Mouse (Mus musculus): ENCODE measurements around the gene Supt5. TPM values are rescaled to one million over a fixed set of nuclear protein-coding genes. Genes with fewer than 3 reads are reported as not detected.

Supt5 gene
- polyA plus RNA-seq, 1 experiment from 2014 or later: 77.1 TPM

DNA sequence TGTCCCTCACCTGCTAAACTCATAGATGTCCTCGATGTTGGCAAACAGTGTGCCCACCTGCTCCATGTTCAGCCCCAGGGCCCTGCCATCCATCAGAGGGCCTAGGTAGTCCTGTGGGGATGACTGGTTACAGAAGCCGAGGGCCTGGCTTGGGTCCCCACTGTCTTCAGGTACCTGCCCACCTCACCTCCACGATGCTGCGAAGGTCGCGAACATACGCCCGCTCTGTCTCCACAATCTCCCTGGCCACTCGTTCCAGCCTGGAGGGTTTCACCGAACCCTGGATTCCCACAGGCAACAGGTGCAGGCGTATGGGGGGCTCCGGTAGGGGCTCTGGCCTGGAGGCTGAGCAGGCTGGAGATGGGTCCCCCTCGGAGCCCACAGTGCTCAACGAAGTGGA, 31.5 kb upstream of the Supt5 start:
- H3K27me3 ChIP-seq (ENCODE audit: control insufficient read depth, insufficient read depth, low read length): no peaks in the 10 kb centered on the region
- 90% methylated on average over 14 of the region's 14 CpGs for WGBS
- H3K36me3 ChIP-seq (ENCODE audit: control insufficient read depth, insufficient read depth, low read length): peaks cover 7% of the 10 kb centered on the region
- H3K4me2 ChIP-seq (ENCODE audit: low read depth, low read length): peak overlapping the region; percentile 97
- no peak overlapping the region for H3K27ac ChIP-seq (ENCODE audit: low read depth, low read length)
- H3K9me3 ChIP-seq (ENCODE audit: control insufficient read depth, low read length): no peaks in the 10 kb centered on the region
- H3K9ac ChIP-seq (replicated peaks; ENCODE audit: low read depth, low read length): no peak overlapping the region; the same call in 1 of the 2 replicates
- peaks cover 9% of the 10 kb centered on the region; the same call in 1 of the 2 replicates for H3K4me1 ChIP-seq (ENCODE audit: control insufficient read depth, insufficient read depth, low read length)
- ATAC-seq (ENCODE audit: low read depth): no peak
- H3K4me3 ChIP-seq (ENCODE audit: low read depth, low read length): no peak overlapping the region; the same call in 1 of the 2 replicates

DNA sequence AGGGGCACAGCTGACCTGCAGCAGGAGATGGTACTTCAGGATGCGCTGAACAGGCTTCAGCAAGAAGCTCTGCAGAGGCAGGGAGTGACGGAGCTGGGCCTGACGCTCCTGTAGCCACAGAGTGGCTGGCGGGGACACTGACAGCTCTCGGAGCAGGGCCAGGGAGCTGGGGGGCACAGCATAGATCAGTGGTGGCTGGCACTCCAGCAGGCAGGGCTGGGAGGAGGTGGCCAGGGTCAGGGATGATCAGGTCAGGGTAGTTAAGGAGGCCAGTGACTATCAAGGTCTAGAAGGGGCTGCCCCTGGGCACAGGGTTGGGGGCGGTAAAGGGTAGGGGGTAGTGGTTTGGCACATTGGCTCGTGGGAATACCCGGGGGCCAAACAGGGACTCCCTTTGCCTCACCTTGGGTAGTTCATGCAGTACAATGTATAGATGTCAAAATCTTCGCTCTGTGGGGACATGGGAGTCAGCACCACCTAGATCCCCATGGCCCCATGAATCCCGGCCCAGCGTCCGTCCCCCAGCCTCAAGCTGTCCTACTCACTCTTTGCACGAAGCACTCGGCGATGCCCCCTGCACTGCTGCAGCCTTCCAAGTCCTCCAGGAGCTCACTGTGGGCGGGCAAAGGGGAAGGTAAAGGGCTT, 29.9 kb upstream of the Supt5 start:
- H3K36me3 ChIP-seq (ENCODE audit: control insufficient read depth, insufficient read depth, low read length): peaks cover 10% of the 10 kb centered on the region
- no peak overlapping the region for H3K4me3 ChIP-seq (ENCODE audit: low read depth, low read length)
- H3K9me3 ChIP-seq (ENCODE audit: control insufficient read depth, low read length): no peaks in the 10 kb centered on the region
- 91% methylated on average over 16 of the region's 16 CpGs for WGBS
- peaks cover 9% of the 10 kb centered on the region; the same call in 1 of the 2 replicates for H3K4me1 ChIP-seq (ENCODE audit: control insufficient read depth, insufficient read depth, low read length)
- H3K27ac ChIP-seq (ENCODE audit: low read depth, low read length): no peak overlapping the region
- H3K4me2 ChIP-seq (ENCODE audit: low read depth, low read length): no peak overlapping the region
- H3K9ac ChIP-seq (replicated peaks; ENCODE audit: low read depth, low read length): no peak overlapping the region
- no peaks in the 10 kb centered on the region for H3K27me3 ChIP-seq (ENCODE audit: control insufficient read depth, insufficient read depth, low read length)
- no peak for ATAC-seq (ENCODE audit: low read depth)

DNA sequence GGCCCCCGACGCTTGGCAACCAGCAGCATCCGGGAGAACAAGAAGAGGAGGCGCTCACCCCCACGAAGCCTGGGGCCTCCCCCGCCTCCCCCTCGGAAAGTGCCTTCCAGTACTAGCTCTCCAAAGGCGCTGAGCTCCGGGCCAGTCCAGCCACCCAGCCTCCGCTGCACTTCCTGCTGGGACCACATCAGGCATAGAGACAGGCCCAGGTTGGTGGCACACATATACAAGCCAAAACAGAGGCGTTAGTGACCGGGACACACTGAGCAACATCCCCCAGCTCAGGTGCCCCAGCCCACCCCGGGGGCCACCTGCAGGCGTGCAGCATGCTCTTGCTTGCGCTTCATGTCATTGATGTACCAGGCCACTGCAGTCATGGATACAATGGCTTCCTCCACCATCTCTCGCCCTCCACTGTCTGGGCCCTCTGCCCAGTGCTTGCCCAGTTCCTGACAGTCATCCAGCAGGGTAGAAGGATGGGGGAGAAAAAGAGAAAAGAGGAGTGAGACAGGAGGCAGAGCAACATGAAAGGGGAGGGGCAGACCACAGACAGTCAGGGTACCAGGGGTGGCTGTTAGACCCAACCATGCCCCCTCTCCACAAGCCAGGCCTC, 29.2 kb upstream of the Supt5 start:
- H3K9ac ChIP-seq (replicated peaks; ENCODE audit: low read depth, low read length): no peak overlapping the region
- no peaks in the 10 kb centered on the region for H3K27me3 ChIP-seq (ENCODE audit: control insufficient read depth, insufficient read depth, low read length)
- peaks cover 9% of the 10 kb centered on the region; the same call in 1 of the 2 replicates for H3K4me1 ChIP-seq (ENCODE audit: control insufficient read depth, insufficient read depth, low read length)
- no peak overlapping the region for H3K4me2 ChIP-seq (ENCODE audit: low read depth, low read length)
- 91% methylated on average over 16 of the region's 16 CpGs for WGBS
- no peak for ATAC-seq (ENCODE audit: low read depth)
- peaks cover 10% of the 10 kb centered on the region for H3K36me3 ChIP-seq (ENCODE audit: control insufficient read depth, insufficient read depth, low read length)
- H3K4me3 ChIP-seq (ENCODE audit: low read depth, low read length): no peak overlapping the region
- no peaks in the 10 kb centered on the region for H3K9me3 ChIP-seq (ENCODE audit: control insufficient read depth, low read length)
- no peak overlapping the region for H3K27ac ChIP-seq (ENCODE audit: low read depth, low read length)

DNA sequence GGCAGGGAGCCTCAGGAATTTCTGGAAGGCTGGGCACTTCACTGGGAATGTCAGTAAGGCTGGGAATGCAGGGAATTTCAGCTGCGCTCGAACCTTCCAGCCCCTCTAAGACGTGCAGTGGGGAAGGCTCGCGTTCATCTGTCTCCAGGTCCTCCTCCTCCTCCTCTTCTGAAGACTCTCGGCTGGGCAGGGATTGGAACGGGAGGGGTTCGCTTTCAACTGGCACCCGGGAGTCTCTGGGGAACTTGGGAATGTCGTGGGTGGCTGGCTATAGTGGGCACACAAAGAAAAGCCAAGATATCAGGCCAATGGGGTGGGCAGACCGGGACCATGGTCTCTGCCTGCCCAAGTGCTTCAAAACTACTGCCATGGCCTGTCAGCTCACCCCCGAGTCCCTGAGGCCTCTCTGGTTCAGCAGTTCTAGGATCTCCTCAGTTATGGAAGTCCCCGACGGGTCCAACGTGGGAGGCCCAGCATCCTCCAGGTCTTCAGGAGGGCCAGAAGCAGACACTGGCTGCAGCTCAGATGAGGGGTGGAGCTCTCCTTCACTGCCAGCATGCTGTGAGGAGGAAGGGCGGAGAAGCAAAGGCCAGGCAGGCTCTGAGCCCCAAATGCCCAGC, 24.0 kb upstream of the Supt5 start:
- no peaks in the 10 kb centered on the region for H3K27me3 ChIP-seq (ENCODE audit: control insufficient read depth, insufficient read depth, low read length)
- 91% methylated on average over 16 of the region's 16 CpGs for WGBS
- ATAC-seq (ENCODE audit: low read depth): no peak
- H3K4me3 ChIP-seq (ENCODE audit: low read depth, low read length): no peak overlapping the region
- H3K4me1 ChIP-seq (ENCODE audit: control insufficient read depth, insufficient read depth, low read length): no peaks in the 10 kb centered on the region
- H3K9me3 ChIP-seq (ENCODE audit: control insufficient read depth, low read length): no peaks in the 10 kb centered on the region
- peaks cover 19% of the 10 kb centered on the region for H3K36me3 ChIP-seq (ENCODE audit: control insufficient read depth, insufficient read depth, low read length)
- H3K9ac ChIP-seq (replicated peaks; ENCODE audit: low read depth, low read length): no peak overlapping the region
- H3K27ac ChIP-seq (ENCODE audit: low read depth, low read length): no peak overlapping the region
- H3K4me2 ChIP-seq (ENCODE audit: low read depth, low read length): no peak overlapping the region

DNA sequence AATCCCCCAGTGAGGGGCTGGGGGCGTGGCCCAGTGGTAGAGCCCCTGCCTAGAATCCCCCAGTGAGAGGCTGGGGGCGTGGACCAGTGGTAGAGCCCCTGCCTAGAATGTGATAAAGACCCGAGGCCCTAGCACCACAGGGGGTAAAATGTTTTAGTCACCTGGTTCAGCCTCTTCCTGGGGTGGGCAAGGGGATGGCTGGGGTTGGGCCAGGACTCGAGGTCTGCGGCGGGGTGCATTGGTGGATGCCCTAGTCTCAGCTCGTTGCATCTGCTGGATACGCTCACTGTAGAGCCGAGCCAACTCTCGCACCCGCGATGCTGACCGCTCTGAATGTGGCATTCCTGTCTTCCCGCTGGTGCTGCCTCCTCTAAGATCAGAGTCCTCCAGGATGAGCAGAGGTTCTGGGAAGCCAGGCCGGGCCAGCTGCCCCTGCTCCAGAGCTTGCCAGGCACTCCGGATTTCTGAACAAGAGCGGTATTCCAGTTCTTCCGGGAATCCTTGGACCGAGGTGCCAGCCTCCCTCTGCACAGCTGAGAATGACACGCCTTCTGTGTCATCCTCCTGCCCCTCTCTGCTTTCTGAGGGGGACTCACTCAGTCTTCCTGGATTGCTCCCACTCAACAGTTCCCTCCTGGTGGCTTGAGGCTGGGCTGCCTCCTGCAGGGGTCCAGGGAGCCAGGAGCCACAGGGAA, 23.2 kb upstream of the Supt5 start:
- H3K4me3 ChIP-seq (ENCODE audit: low read depth, low read length): no peak overlapping the region
- peaks cover 16% of the 10 kb centered on the region for H3K36me3 ChIP-seq (ENCODE audit: control insufficient read depth, insufficient read depth, low read length)
- no peaks in the 10 kb centered on the region for H3K4me1 ChIP-seq (ENCODE audit: control insufficient read depth, insufficient read depth, low read length)
- no peak overlapping the region for H3K4me2 ChIP-seq (ENCODE audit: low read depth, low read length)
- no peak overlapping the region for H3K9ac ChIP-seq (replicated peaks; ENCODE audit: low read depth, low read length)
- no peaks in the 10 kb centered on the region for H3K27me3 ChIP-seq (ENCODE audit: control insufficient read depth, insufficient read depth, low read length)
- H3K27ac ChIP-seq (ENCODE audit: low read depth, low read length): no peak overlapping the region
- WGBS: 96% methylated on average over 20 of the region's 20 CpGs
- no peaks in the 10 kb centered on the region for H3K9me3 ChIP-seq (ENCODE audit: control insufficient read depth, low read length)
- no peak for ATAC-seq (ENCODE audit: low read depth)

DNA sequence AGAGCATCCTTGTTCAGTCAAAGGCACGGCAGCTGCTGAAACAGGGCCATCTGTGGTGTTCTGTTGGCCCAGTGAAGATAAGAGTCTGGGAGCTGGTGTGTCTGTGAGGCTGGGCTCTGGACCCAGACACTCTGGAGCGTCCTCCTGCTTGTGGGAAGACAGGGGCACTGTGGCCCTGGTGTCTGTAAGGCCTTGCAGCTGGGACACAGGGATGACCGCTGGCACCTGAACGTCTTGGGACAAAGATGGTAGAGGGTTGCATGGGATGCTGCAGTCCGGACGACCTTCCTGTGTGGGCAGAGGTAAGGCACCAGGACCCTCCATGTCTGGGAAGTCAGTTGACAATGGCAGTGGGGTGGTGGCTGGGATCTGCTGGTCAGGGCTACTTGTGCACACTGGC, 21.7 kb upstream of the Supt5 start:
- H3K4me1 ChIP-seq (ENCODE audit: control insufficient read depth, insufficient read depth, low read length): no peaks in the 10 kb centered on the region
- H3K4me3 ChIP-seq (ENCODE audit: low read depth, low read length): no peak overlapping the region
- H3K4me2 ChIP-seq (ENCODE audit: low read depth, low read length): no peak overlapping the region
- no peaks in the 10 kb centered on the region for H3K9me3 ChIP-seq (ENCODE audit: control insufficient read depth, low read length)
- WGBS: 92% methylated on average over 6 of the region's 6 CpGs
- no peak for ATAC-seq (ENCODE audit: low read depth)
- peaks cover 16% of the 10 kb centered on the region for H3K36me3 ChIP-seq (ENCODE audit: control insufficient read depth, insufficient read depth, low read length)
- H3K9ac ChIP-seq (replicated peaks; ENCODE audit: low read depth, low read length): no peak overlapping the region
- no peak overlapping the region for H3K27ac ChIP-seq (ENCODE audit: low read depth, low read length)
- H3K27me3 ChIP-seq (ENCODE audit: control insufficient read depth, insufficient read depth, low read length): no peaks in the 10 kb centered on the region

DNA sequence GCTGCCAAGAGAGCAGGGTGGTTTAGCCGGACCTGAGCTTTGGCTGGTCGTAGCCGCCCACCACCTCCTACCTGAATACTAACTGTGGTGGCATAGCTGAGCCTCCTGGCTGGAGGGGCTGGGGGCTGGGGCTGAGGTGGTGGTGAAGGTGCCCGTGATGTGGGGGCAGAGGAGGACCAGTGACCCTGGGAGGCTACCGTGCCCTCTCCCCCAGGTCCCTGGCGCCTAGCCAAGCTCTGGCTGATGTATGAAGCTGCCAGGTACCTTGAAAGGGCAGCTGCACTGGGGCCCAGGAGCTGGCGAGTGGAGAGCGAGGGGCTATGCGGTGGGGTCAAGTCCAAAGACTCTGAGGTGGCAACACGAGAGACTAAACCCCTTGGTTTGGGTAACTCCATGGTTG, 21.3 kb upstream of the Supt5 start:
- no peak overlapping the region for H3K4me2 ChIP-seq (ENCODE audit: low read depth, low read length)
- H3K4me1 ChIP-seq (ENCODE audit: control insufficient read depth, insufficient read depth, low read length): no peaks in the 10 kb centered on the region
- H3K9ac ChIP-seq (replicated peaks; ENCODE audit: low read depth, low read length): no peak overlapping the region
- no peak overlapping the region for H3K27ac ChIP-seq (ENCODE audit: low read depth, low read length)
- 93% methylated on average over 10 of the region's 10 CpGs for WGBS
- H3K36me3 ChIP-seq (ENCODE audit: control insufficient read depth, insufficient read depth, low read length): peaks cover 15% of the 10 kb centered on the region
- H3K27me3 ChIP-seq (ENCODE audit: control insufficient read depth, insufficient read depth, low read length): no peaks in the 10 kb centered on the region
- H3K9me3 ChIP-seq (ENCODE audit: control insufficient read depth, low read length): no peaks in the 10 kb centered on the region
- ATAC-seq (ENCODE audit: low read depth): no peak
- H3K4me3 ChIP-seq (ENCODE audit: low read depth, low read length): no peak overlapping the region

DNA sequence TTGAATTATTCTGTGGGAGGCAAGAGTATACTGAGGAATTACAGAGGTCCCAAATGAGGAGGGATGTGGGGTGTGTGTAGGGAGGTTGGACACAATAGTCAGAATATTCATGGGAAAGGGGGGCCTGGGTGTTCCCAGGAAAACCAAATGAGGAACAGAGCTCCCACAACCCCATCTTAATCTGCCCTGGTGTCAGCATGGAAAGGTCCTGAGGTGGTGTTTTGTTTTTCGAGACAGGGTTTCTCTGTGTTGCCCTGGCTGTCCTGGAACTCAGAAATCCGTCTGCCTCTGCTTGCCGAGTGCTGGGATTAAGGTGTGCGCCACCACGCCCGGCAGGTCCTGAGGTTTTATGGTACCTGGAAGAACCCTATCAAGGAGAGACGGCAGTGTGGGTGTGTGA, 19.9 kb upstream of the Supt5 start:
- no peaks in the 10 kb centered on the region for H3K4me1 ChIP-seq (ENCODE audit: control insufficient read depth, insufficient read depth, low read length)
- H3K27me3 ChIP-seq (ENCODE audit: control insufficient read depth, insufficient read depth, low read length): no peaks in the 10 kb centered on the region
- ATAC-seq (ENCODE audit: low read depth): no peak
- H3K9me3 ChIP-seq (ENCODE audit: control insufficient read depth, low read length): no peaks in the 10 kb centered on the region
- H3K4me2 ChIP-seq (ENCODE audit: low read depth, low read length): no peak overlapping the region
- H3K27ac ChIP-seq (ENCODE audit: low read depth, low read length): no peak overlapping the region
- 76% methylated on average over 7 of the region's 7 CpGs for whole genome bisulfite sequencing
- H3K4me3 ChIP-seq (ENCODE audit: low read depth, low read length): no peak overlapping the region
- peaks cover 25% of the 10 kb centered on the region for H3K36me3 ChIP-seq (ENCODE audit: control insufficient read depth, insufficient read depth, low read length)
- H3K9ac ChIP-seq (replicated peaks; ENCODE audit: low read depth, low read length): 0 out of 2 replicates have a peak overlapping the region, but pooled peaks have one; percentile 0

DNA sequence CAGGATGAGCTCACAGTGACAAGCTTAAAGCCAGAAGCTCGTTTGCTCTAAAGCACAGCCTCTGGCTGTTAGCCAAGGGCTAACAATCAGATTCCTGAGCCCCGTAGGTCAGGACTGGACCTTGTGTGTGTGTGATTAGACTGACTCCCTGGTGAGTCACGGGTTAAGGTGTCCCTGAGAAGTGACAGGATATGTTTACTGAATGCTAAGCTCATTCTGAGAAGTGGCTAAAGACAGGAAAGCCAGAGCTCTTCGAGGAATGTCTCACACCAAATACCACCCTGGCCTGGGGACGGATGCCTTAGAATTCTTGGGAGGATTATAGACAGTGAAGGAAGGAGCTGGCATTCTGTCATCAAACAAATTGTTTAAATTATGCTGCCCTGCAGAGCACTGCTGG, 19.4 kb upstream of the Supt5 start:
- Histone ChIP-seq H3K9ac (replicated peaks; ENCODE audit: low read depth, low read length) (0 out of 2 replicates have a peak overlapping the region, but pooled peaks have one; percentile 0), H3K4me3 (ENCODE audit: low read depth, low read length) (no peak overlapping the region), H3K27me3 (ENCODE audit: control insufficient read depth, insufficient read depth, low read length) (no peaks in the 10 kb centered on the region), H3K9me3 (ENCODE audit: control insufficient read depth, low read length) (no peaks in the 10 kb centered on the region), H3K4me2 (ENCODE audit: low read depth, low read length) (no peak overlapping the region), H3K4me1 (ENCODE audit: control insufficient read depth, insufficient read depth, low read length) (no peaks in the 10 kb centered on the region), H3K36me3 (ENCODE audit: control insufficient read depth, insufficient read depth, low read length) (peaks cover 29% of the 10 kb centered on the region), H3K27ac (ENCODE audit: low read depth, low read length) (no peak overlapping the region)
- ATAC-seq (ENCODE audit: low read depth): no peak
- 21% methylated on average over 5 of the region's 5 CpGs for WGBS

Measured in neural tube, embryonic 14.5 days (tissue).